Mouse (Mus musculus) 416B (cell line): ENCODE measurements at regions not wholly inside any gene's neighbourhood (a gene's known extent, or its start where the extent isn't known, plus 50 kb on each side); places are given as distances from the start of the nearest gene placed in this dataset.

Experiments
- DNase-seq: peaks from one replicate; pipeline ENCODE4 v3.0.0; 2011; ENCODE audit warnings: low read depth

- no peak for DNase-seq
Observed at GRCm38 (mm10) chr2:106083001-106083400, 79.7 kb upstream of the Dnajc24 start.

- DNase-seq, result peak; percentile 68
Observed at GRCm38 (mm10) chr2:106081951-106082350, 78.6 kb upstream of the Dnajc24 start.

DNA sequence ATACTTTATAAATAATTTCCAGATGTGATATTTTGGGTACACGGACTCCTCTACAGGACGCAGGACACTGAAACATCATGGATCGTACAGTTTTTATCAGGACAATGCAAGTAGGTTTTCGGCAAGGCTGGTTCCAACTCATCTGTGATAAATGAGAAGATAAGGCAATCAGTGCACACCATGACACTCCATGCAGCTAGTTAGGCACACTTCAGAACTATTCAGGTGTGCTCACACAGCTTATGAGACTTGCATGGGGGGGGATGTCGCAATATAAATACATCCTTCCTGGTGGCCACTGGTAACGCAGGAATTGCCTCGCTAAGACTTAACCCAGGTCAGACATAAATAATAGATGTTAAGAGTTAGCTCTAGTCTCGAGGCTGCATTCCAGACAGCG is 77.3 kb upstream of the Dnajc24 start:
- no peak for DNase-seq

GRCm38 (mm10) chr2:106078591-106078990 is 75.2 kb upstream of the Dnajc24 start:
- DNase-seq, result no peak

DNA sequence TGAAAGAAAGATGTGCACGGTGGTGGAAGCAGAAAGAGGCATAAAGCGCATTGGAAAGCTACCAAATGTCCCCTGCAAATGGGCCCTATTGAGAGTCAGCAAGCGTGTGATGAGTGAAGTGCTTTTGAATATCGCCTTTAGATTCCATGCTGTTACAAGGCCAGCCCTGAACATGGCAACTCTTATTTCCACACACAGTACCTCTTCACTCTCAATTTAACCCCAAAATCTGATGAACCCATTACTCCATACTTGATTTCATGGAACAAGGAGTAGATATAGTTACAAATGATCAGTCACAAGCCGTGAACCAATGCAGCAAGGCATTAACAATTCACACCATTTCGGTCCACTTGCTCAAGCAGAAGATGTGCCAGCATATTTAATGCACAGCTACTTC is 71.1 kb upstream of the Dnajc24 start:
- no peak for DNase-seq

DNA sequence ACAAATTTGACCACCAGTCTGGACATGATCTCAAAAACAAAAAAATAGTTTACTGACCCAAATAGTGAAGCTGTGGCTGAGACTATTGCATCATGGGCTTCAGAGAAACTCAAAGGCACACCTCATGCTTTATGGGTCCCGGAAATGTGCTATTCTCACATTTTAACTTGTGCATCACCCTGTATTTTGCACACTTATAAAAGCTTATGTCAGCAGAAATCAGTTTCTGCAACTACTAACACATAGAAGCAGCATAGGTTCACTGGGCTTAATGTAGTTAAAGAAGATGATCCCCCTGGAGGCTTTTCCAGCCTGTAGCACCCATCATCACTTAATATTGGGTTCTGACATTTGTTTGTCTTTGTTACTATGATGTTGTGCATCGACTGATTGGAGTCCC is 61.0 kb upstream of the Dnajc24 start:
- no peak for DNase-seq
